Mouse (Mus musculus): ENCODE measurements at regions not wholly inside any gene's neighbourhood (a gene's known extent, or its start where the extent isn't known, plus 50 kb on each side); places are given as distances from the start of the nearest gene placed in this dataset.

GRCm38 (mm10) chr4:87501791-87502190 is 271.5 kb upstream of the Slc24a2 start:
- CTCF ChIA-PET: no interaction called here

GRCm38 (mm10) chr4:87500441-87500840 is 270.2 kb upstream of the Slc24a2 start:
- CTCF ChIA-PET: no interaction called here

- CTCF ChIA-PET: no interaction called here
These were observed 257.5 kb upstream of the Slc24a2 start for GRCm38 (mm10) chr4:87487798-87488197.

GRCm38 (mm10) chr4:87475537-87475936 is 245.3 kb upstream of the Slc24a2 start:
- CTCF ChIA-PET: no interaction called here

- CTCF ChIA-PET: no interaction called here
These were observed 243.2 kb upstream of the Slc24a2 start for GRCm38 (mm10) chr4:87473331-87474039.

GRCm38 (mm10) chr4:87472787-87473186 is 242.5 kb upstream of the Slc24a2 start:
- CTCF ChIA-PET: no interaction called here

- CTCF ChIA-PET: no interaction called here
These were observed 241.1 kb upstream of the Slc24a2 start for GRCm38 (mm10) chr4:87471385-87471784.

- CTCF ChIA-PET: no interaction called here
These were observed 237.3 kb upstream of the Slc24a2 start for GRCm38 (mm10) chr4:87467600-87467999.

GRCm38 (mm10) chr4:87467018-87467417 is 236.7 kb upstream of the Slc24a2 start:
- CTCF ChIA-PET: no interaction called here

- CTCF ChIA-PET: no interaction called here
These were observed 231.1 kb upstream of the Slc24a2 start for GRCm38 (mm10) chr4:87461181-87461912.

- CTCF ChIA-PET: interaction anchor here (0.5 kb wide), 1 partner anchor 25 kb away, joined by 4 read pairs; no protein-coding TSS in a partner anchor
These were observed 225.7 kb upstream of the Slc24a2 start for GRCm38 (mm10) chr4:87455863-87456578.

- CTCF ChIA-PET: no interaction called here
These were observed 221.8 kb upstream of the Slc24a2 start for GRCm38 (mm10) chr4:87452122-87452521.

GRCm38 (mm10) chr4:87451251-87451650 is 221.0 kb upstream of the Slc24a2 start:
- CTCF ChIA-PET: no interaction called here

GRCm38 (mm10) chr4:87448338-87448737 is 218.1 kb upstream of the Slc24a2 start:
- CTCF ChIA-PET: no interaction called here

- CTCF ChIA-PET: no interaction called here
These were observed 216.6 kb upstream of the Slc24a2 start for GRCm38 (mm10) chr4:87446856-87447255.

GRCm38 (mm10) chr4:87434136-87434535 is 203.9 kb upstream of the Slc24a2 start:
- CTCF ChIA-PET: no interaction called here

GRCm38 (mm10) chr4:87428374-87428773 is 198.1 kb upstream of the Slc24a2 start:
- CTCF ChIA-PET: no interaction called here

- CTCF ChIA-PET: no interaction called here
These were observed 193.8 kb upstream of the Slc24a2 start for GRCm38 (mm10) chr4:87424066-87424465.

- CTCF ChIA-PET: no interaction called here
These were observed 192.3 kb upstream of the Slc24a2 start for GRCm38 (mm10) chr4:87422588-87422987.

GRCm38 (mm10) chr4:87403354-87403753 is 173.1 kb upstream of the Slc24a2 start:
- CTCF ChIA-PET: no interaction called here

GRCm38 (mm10) chr4:87402173-87402556 is 171.9 kb upstream of the Slc24a2 start:
- CTCF ChIA-PET: no interaction called here

- CTCF ChIA-PET: no interaction called here
These were observed 171.3 kb upstream of the Slc24a2 start for GRCm38 (mm10) chr4:87401316-87402172.
